Mouse (Mus musculus): ENCODE data around the gene G3bp2.

DNA sequence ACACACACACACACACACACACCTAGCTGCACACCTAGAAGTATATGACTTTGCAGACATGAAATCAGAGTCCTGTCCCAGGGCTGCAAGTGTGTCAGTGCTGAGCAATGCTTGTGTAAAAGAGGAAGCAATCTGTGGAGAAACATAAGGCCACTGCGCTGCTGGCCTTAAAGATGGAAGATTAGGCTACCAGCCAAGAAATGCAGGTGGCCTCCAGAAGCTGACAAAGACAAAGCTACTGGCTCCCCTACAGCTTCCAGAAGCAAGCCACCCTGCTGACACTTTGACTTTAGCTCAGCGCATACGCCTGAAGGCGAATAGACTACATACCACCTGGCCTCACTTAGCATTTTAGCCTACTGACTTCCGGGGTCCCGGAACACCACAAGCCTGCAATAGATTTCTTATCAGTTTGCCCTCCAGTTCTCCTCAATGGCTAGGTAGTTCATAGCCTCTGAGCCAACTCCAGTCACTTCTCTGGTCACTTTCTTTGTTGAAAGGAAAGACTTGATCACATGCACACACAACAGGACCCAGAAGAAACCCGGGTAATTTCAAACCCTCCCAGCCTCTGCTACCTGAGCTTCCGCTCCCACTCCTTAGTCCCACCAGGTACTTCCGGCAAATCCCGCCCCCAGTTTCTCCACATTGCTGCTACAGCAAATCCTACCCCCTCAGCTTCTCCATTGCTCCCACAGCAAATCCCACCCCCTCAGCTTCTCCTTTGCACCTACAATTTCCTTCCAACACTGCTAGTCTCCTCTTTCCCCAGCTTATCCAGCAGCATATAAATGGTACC is 23.0 kb upstream of the G3bp2 start:
- TF ChIP-seq POLR2A (IDR thresholded peaks at IDR 0.05; ENCODE audit: borderline replicate concordance, extremely low read depth, insufficient read depth, insufficient read length, poor library complexity, severe bottlenecking): no peak
- TF ChIP-seq CTCF (IDR thresholded peaks at IDR 0.05; ENCODE audit: borderline replicate concordance, extremely low read depth, insufficient read depth, insufficient read length): no peak

Measured in brain, embryonic 14.5 days (tissue).